Mouse (Mus musculus): ENCODE data around the gene Wdr66.

The Wdr66 gene

GRCm38 (mm10) chr5:123272927-123273326, 21.0 kb downstream of the Wdr66 start:
- no peak for DNase-seq

- DNase-seq: no peak
These were observed 24.9 kb downstream of the Wdr66 start for GRCm38 (mm10) chr5:123276636-123277341.

GRCm38 (mm10) chr5:123277342-123277701, 25.4 kb downstream of the Wdr66 start:
- DNase-seq: no peak

- no peak for DNase-seq
These were observed 25.8 kb downstream of the Wdr66 start for GRCm38 (mm10) chr5:123277704-123278103.

- DNase-seq: no peak
These were observed 27.3 kb downstream of the Wdr66 start for GRCm38 (mm10) chr5:123279248-123279647.

GRCm38 (mm10) chr5:123281336-123282136, 29.6 kb downstream of the Wdr66 start:
- DNase-seq: no peak

GRCm38 (mm10) chr5:123285174-123285573, 33.3 kb downstream of the Wdr66 start:
- DNase-seq: peak in 1 of 2 experiments; percentile 46

GRCm38 (mm10) chr5:123288079-123288478, 36.2 kb downstream of the Wdr66 start:
- DNase-seq: peak in 1 of 2 experiments; percentile 20

GRCm38 (mm10) chr5:123294653-123295052, 42.8 kb downstream of the Wdr66 start:
- DNase-seq: no peak

GRCm38 (mm10) chr5:123296224-123296806, 44.4 kb downstream of the Wdr66 start:
- DNase-seq: peak in 1 of 2 experiments; percentile 35

GRCm38 (mm10) chr5:123296972-123297754, 45.3 kb downstream of the Wdr66 start:
- no peak for DNase-seq

GRCm38 (mm10) chr5:123297830-123298229, 45.9 kb downstream of the Wdr66 start:
- no peak for DNase-seq

GRCm38 (mm10) chr5:123298526-123298925, 46.6 kb downstream of the Wdr66 start:
- no peak for DNase-seq

- no peak for DNase-seq
These were observed 48.7 kb downstream of the Wdr66 start for GRCm38 (mm10) chr5:123300496-123301034.

- no peak for DNase-seq
These were observed 50.0 kb downstream of the Wdr66 start for GRCm38 (mm10) chr5:123301780-123302521.

GRCm38 (mm10) chr5:123307630-123308282, 55.9 kb downstream of the Wdr66 start:
- DNase-seq: no peak

- DNase-seq: no peak
These were observed 57.9 kb downstream of the Wdr66 start for GRCm38 (mm10) chr5:123309816-123310215.

GRCm38 (mm10) chr5:123310221-123310620, 58.3 kb downstream of the Wdr66 start:
- DNase-seq: no peak

GRCm38 (mm10) chr5:123313058-123313630, 61.2 kb downstream of the Wdr66 start:
- no peak for DNase-seq

GRCm38 (mm10) chr5:123313851-123314380, 62.0 kb downstream of the Wdr66 start:
- no peak for DNase-seq

Measured in spleen, adult 18-20 months (tissue).